Mouse (Mus musculus) induced T-regulatory cell, adult 2 months (primary cell): ENCODE results near the gene Tbx2.

ENCODE experiments used
- DNase-seq: peaks from one replicate; pipeline ENCODE4 v3.0.0-alpha.2; 2012; ENCODE audit warnings: low read depth

Gene Tbx2

GRCm38 (mm10) chr11:85840031-85840802, 7.9 kb downstream of the Tbx2 start:
- peak; percentile 29 for DNase-seq

- peak; percentile 35 for DNase-seq
Observed at GRCm38 (mm10) chr11:85840803-85841145, 8.4 kb downstream of the Tbx2 start.

GRCm38 (mm10) chr11:85841211-85841681, 8.9 kb downstream of the Tbx2 start:
- DNase-seq: peak; percentile 38

- peak; percentile 71 for DNase-seq
Observed at GRCm38 (mm10) chr11:85841980-85842379, 9.6 kb downstream of the Tbx2 start.

GRCm38 (mm10) chr11:85842596-85843346, 10.4 kb downstream of the Tbx2 start:
- DNase-seq: peak; percentile 26

- DNase-seq: peak; percentile 75
Observed at GRCm38 (mm10) chr11:85843347-85843692, 11.0 kb downstream of the Tbx2 start.

GRCm38 (mm10) chr11:85844144-85844965, 12.0 kb downstream of the Tbx2 start:
- DNase-seq: peak; percentile 74

GRCm38 (mm10) chr11:85844971-85845370, 12.6 kb downstream of the Tbx2 start:
- no peak for DNase-seq

- DNase-seq: no peak
Observed at GRCm38 (mm10) chr11:85845921-85846320, 13.6 kb downstream of the Tbx2 start.

- no peak for DNase-seq
Observed at GRCm38 (mm10) chr11:85846509-85846908, 14.2 kb downstream of the Tbx2 start.

GRCm38 (mm10) chr11:85849037-85849436, 16.7 kb downstream of the Tbx2 start:
- peak; percentile 81 for DNase-seq

GRCm38 (mm10) chr11:85850233-85850632, 17.9 kb downstream of the Tbx2 start, which contains the start of gene Gm11444:
Gm11444 (minus strand) TSS chr11:85850333.
- no peak for DNase-seq

GRCm38 (mm10) chr11:85850758-85851157, 18.4 kb downstream of the Tbx2 start:
- peak; percentile 38 for DNase-seq

- DNase-seq: no peak
Observed at GRCm38 (mm10) chr11:85857997-85858698, 25.8 kb downstream of the Tbx2 start.

- DNase-seq: peak; percentile 42
Observed at GRCm38 (mm10) chr11:85864363-85864762, 32.0 kb downstream of the Tbx2 start.

- no peak for DNase-seq
Observed at GRCm38 (mm10) chr11:85876059-85876788, 43.9 kb downstream of the Tbx2 start.

- DNase-seq: no peak
Observed at GRCm38 (mm10) chr11:85884498-85884897, 52.1 kb downstream of the Tbx2 start.

- DNase-seq: no peak
Observed at GRCm38 (mm10) chr11:85885665-85886428, 53.5 kb downstream of the Tbx2 start, which contains the start of gene Tbx4. Tbx4 (plus strand) TSS chr11:85886422.

- DNase-seq: no peak
Observed at GRCm38 (mm10) chr11:85886429-85886785, 54.1 kb downstream of the Tbx2 start.

GRCm38 (mm10) chr11:85887273-85887672, 54.9 kb downstream of the Tbx2 start:
- DNase-seq: no peak
